Mouse (Mus musculus): ENCODE measurements at regions not wholly inside any gene's neighbourhood (a gene's known extent, or its start where the extent isn't known, plus 50 kb on each side); places are given as distances from the start of the nearest gene placed in this dataset.
A peak's percentile ranks its signal among the peaks of the same experiment; 100 is the strongest.

DNA sequence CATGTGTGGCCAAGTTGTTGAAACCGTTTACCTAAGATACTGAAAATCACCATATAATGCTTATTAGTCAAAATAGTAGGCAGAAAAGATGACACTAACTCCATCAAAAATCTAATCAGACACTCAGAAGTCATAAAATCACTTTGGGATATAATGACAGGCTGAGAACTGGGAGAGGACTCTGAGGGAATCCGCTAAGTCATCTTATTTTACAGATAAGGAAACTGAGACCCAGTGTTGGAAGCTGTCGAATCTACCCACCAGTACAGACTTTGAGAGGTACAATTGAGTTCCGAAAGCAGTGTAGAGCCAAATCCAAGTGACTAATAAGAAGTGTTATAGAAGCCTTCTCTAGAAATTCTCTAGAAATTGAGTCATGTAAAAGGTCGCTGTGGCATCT is 108.6 kb upstream of the Nhs start:
- Histone ChIP-seq H3K4me3 (ENCODE audit: insufficient read depth in 1 of 2, low read depth in 2 of 2, low read length in 2 of 2) (no peak overlapping the region), H3K27ac (peak overlapping the region; percentile 53), H3K4me2 (ENCODE audit: low read depth) (no peak overlapping the region), H3K9me3 (ENCODE audit: control insufficient read depth, low read length) (no peaks in the 10 kb centered on the region), H3K9ac (replicated peaks) (no peak overlapping the region), H3K27me3 (ENCODE audit: control insufficient read depth, insufficient read depth, low read length) (no peaks in the 10 kb centered on the region), H3K4me1 (replicated peaks; ENCODE audit: control insufficient read depth in 2 of 2, insufficient read depth in 2 of 2, low read length in 1 of 2) (peaks cover 28 to 29% of the 10 kb centered on the region in 2 experiments), H3K36me3 (replicated peaks; ENCODE audit: control insufficient read depth, insufficient read depth, low read depth) (no peaks in the 10 kb centered on the region)
- TF ChIP-seq EP300 (IDR thresholded peaks at IDR 0.05; ENCODE audit: low read depth) = no peak
- TF ChIP-seq CTCF (IDR thresholded peaks at IDR 0.05; ENCODE audit: low read depth) = no peak
- no peak for DNase-seq (ENCODE audit: low read depth in 3 of 3, low spot score in 3 of 3)
- peak; percentile 60; the same call in 1 of the 2 replicates for ATAC-seq (ENCODE audit: insufficient read depth)
- 56% methylated on average over 5 of the region's 5 CpGs for WGBS (ENCODE audit: insufficient replicate concordance)

GRCm38 (mm10) chrX:162267679-162268078 is 108.1 kb upstream of the Nhs start:
- no peak for DNase-seq (ENCODE audit: low read depth in 3 of 3, low spot score in 3 of 3)
- H3K9me3 ChIP-seq (ENCODE audit: control insufficient read depth, low read length) = no peaks in the 10 kb centered on the region
- no peak overlapping the region for H3K9ac ChIP-seq (replicated peaks)
- TF ChIP-seq CTCF (IDR thresholded peaks at IDR 0.05; ENCODE audit: low read depth) = no peak
- TF ChIP-seq EP300 (IDR thresholded peaks at IDR 0.05; ENCODE audit: low read depth) = no peak
- H3K4me2 ChIP-seq (ENCODE audit: low read depth) = no peak overlapping the region
- H3K27ac ChIP-seq = no peak overlapping the region
- peak; percentile 32; the same call in 1 of the 2 replicates for ATAC-seq (ENCODE audit: insufficient read depth)
- no peaks in the 10 kb centered on the region for H3K36me3 ChIP-seq (replicated peaks; ENCODE audit: control insufficient read depth, insufficient read depth, low read depth)
- 24% methylated on average over 1 of the region's 1 CpGs for WGBS (ENCODE audit: insufficient replicate concordance)
- no peaks in the 10 kb centered on the region for H3K27me3 ChIP-seq (ENCODE audit: control insufficient read depth, insufficient read depth, low read length)
- H3K4me3 ChIP-seq (ENCODE audit: insufficient read depth in 1 of 2, low read depth in 2 of 2, low read length in 2 of 2) = no peak overlapping the region
- peaks cover 28 to 29% of the 10 kb centered on the region in 2 experiments for H3K4me1 ChIP-seq (replicated peaks; ENCODE audit: control insufficient read depth in 2 of 2, insufficient read depth in 2 of 2, low read length in 1 of 2)

DNA sequence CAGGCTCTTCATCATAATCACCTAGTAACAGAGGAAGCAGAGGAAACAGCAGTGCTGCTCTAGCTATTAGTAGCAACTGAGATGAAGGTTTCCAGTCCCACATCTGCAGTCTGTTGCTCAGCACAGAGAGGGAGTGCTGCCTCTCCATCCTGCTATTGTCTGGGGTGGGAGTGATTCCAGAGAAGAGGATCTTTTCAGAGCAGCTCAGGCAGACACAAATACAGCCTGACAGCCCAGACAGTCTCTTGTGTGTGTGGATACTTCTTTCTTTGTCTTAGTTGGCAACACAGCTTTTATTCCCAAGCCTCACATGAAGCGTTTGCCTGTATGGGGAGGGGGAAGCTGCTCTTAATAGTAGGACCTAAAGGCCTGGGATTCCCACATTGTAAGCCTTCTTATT is 107.2 kb upstream of the Nhs start:
- DNase-seq (ENCODE audit: low read depth in 3 of 3, low spot score in 3 of 3) = no peak
- no peak for ATAC-seq (ENCODE audit: insufficient read depth)
- Histone ChIP-seq H3K27me3 (ENCODE audit: control insufficient read depth, insufficient read depth, low read length) (no peaks in the 10 kb centered on the region), H3K4me3 (ENCODE audit: insufficient read depth in 1 of 2, low read depth in 2 of 2, low read length in 2 of 2) (no peak overlapping the region), H3K4me1 (replicated peaks; ENCODE audit: control insufficient read depth in 2 of 2, insufficient read depth in 2 of 2, low read length in 1 of 2) (peaks cover 26% of the 10 kb centered on the region in 2 experiments), H3K36me3 (replicated peaks; ENCODE audit: control insufficient read depth, insufficient read depth, low read depth) (no peaks in the 10 kb centered on the region), H3K9ac (replicated peaks) (no peak overlapping the region), H3K4me2 (ENCODE audit: low read depth) (no peak overlapping the region), H3K9me3 (ENCODE audit: control insufficient read depth, low read length) (no peaks in the 10 kb centered on the region), H3K27ac (no peak overlapping the region)
- WGBS (ENCODE audit: insufficient replicate concordance) = 59% methylated on average over 1 of the region's 1 CpGs
- no peak for TF ChIP-seq EP300 (IDR thresholded peaks at IDR 0.05; ENCODE audit: low read depth)
- no peak for TF ChIP-seq CTCF (IDR thresholded peaks at IDR 0.05; ENCODE audit: low read depth)

GRCm38 (mm10) chrX:162257398-162257797 is 97.9 kb upstream of the Nhs start:
- DNase-seq (ENCODE audit: low read depth in 3 of 3, low spot score in 3 of 3) = no peak
- no peak for TF ChIP-seq EP300 (IDR thresholded peaks at IDR 0.05; ENCODE audit: low read depth)
- TF ChIP-seq CTCF (IDR thresholded peaks at IDR 0.05; ENCODE audit: low read depth) = no peak
- no peak overlapping the region for H3K27ac ChIP-seq
- H3K9ac ChIP-seq (replicated peaks) = no peak overlapping the region
- ATAC-seq (ENCODE audit: insufficient read depth) = no peak
- no peaks in the 10 kb centered on the region for H3K36me3 ChIP-seq (replicated peaks; ENCODE audit: control insufficient read depth, insufficient read depth, low read depth)
- no peak overlapping the region for H3K4me3 ChIP-seq (ENCODE audit: insufficient read depth in 1 of 2, low read depth in 2 of 2, low read length in 2 of 2)
- no peak overlapping the region for H3K4me2 ChIP-seq (ENCODE audit: low read depth)
- H3K27me3 ChIP-seq (ENCODE audit: control insufficient read depth, insufficient read depth, low read length) = no peaks in the 10 kb centered on the region
- H3K4me1 ChIP-seq (replicated peaks; ENCODE audit: control insufficient read depth in 2 of 2, insufficient read depth in 2 of 2, low read length in 1 of 2) = peaks cover 6% of the 10 kb centered on the region in 2 experiments; a peak in 3 of 4 replicates
- H3K9me3 ChIP-seq (ENCODE audit: control insufficient read depth, low read length) = no peaks in the 10 kb centered on the region
- WGBS (ENCODE audit: insufficient replicate concordance) = 63% methylated on average over 3 of the region's 3 CpGs

GRCm38 (mm10) chrX:162255873-162256272 is 96.3 kb upstream of the Nhs start:
- no peak overlapping the region for H3K27ac ChIP-seq
- peaks cover 6% of the 10 kb centered on the region in 2 experiments; a peak in 3 of 4 replicates for H3K4me1 ChIP-seq (replicated peaks; ENCODE audit: control insufficient read depth in 2 of 2, insufficient read depth in 2 of 2, low read length in 1 of 2)
- no peak overlapping the region for H3K4me2 ChIP-seq (ENCODE audit: low read depth)
- peak; percentile 61; the same call in 1 of the 2 replicates for ATAC-seq (ENCODE audit: insufficient read depth)
- H3K36me3 ChIP-seq (replicated peaks; ENCODE audit: control insufficient read depth, insufficient read depth, low read depth) = no peaks in the 10 kb centered on the region
- TF ChIP-seq CTCF (IDR thresholded peaks at IDR 0.05; ENCODE audit: low read depth) = no peak
- TF ChIP-seq EP300 (IDR thresholded peaks at IDR 0.05; ENCODE audit: low read depth) = no peak
- no peak for DNase-seq (ENCODE audit: low read depth in 3 of 3, low spot score in 3 of 3)
- no peaks in the 10 kb centered on the region for H3K27me3 ChIP-seq (ENCODE audit: control insufficient read depth, insufficient read depth, low read length)
- no peak overlapping the region for H3K9ac ChIP-seq (replicated peaks)
- H3K4me3 ChIP-seq (ENCODE audit: insufficient read depth in 1 of 2, low read depth in 2 of 2, low read length in 2 of 2) = no peak overlapping the region
- no peaks in the 10 kb centered on the region for H3K9me3 ChIP-seq (ENCODE audit: control insufficient read depth, low read length)
